Mouse (Mus musculus): ENCODE measurements at regions not wholly inside any gene's neighbourhood (a gene's known extent, or its start where the extent isn't known, plus 50 kb on each side); places are given as distances from the start of the nearest gene placed in this dataset.

- no peak for DNase-seq (ENCODE audit: low spot score)
Observed at GRCm38 (mm10) chr11:48133335-48133734, 144.6 kb upstream of the Sgcd start.

- DNase-seq (ENCODE audit: low spot score) = no peak
Observed at GRCm38 (mm10) chr11:48098063-48098462, 109.3 kb upstream of the Sgcd start.

- no peak for DNase-seq (ENCODE audit: low spot score)
Observed at GRCm38 (mm10) chr11:48097455-48097854, 108.7 kb upstream of the Sgcd start.

- DNase-seq (ENCODE audit: low spot score) = no peak
Observed at GRCm38 (mm10) chr11:48067072-48067471, 78.3 kb upstream of the Sgcd start.

GRCm38 (mm10) chr11:48063719-48064118 is 75.0 kb upstream of the Sgcd start:
- no peak for DNase-seq (ENCODE audit: low spot score)

- no peak for DNase-seq (ENCODE audit: low spot score)
Observed at GRCm38 (mm10) chr11:48061501-48061900, 72.7 kb upstream of the Sgcd start.

- no peak for DNase-seq (ENCODE audit: low spot score)
Observed at GRCm38 (mm10) chr11:48051156-48051866, 62.5 kb upstream of the Sgcd start.

GRCm38 (mm10) chr11:48048311-48048710 is 59.5 kb upstream of the Sgcd start:
- no peak for DNase-seq (ENCODE audit: low spot score)
